Mouse (Mus musculus) embryo, embryonic 9.5 days (tissue): ENCODE data around the gene Dusp14.

Source experiments
- DNase-seq: peaks from one replicate; pipeline ENCODE4 v3.0.0-alpha.2; 2017; ENCODE audit errors: extremely low spot score

The Dusp14 gene

GRCm38 (mm10) chr11:84016147-84016809 lies 52.8 kb downstream of the Dusp14 start:
- no peak for DNase-seq

- DNase-seq: no peak
These were observed 56.0 kb downstream of the Dusp14 start for GRCm38 (mm10) chr11:84013105-84013504.

GRCm38 (mm10) chr11:84011576-84011975 lies 57.5 kb downstream of the Dusp14 start:
- DNase-seq: no peak

GRCm38 (mm10) chr11:84011050-84011449 lies 58.0 kb downstream of the Dusp14 start:
- peak; percentile 21 for DNase-seq

GRCm38 (mm10) chr11:84010411-84010810 lies 58.6 kb downstream of the Dusp14 start:
- DNase-seq: no peak

GRCm38 (mm10) chr11:84009001-84009400 lies 60.1 kb downstream of the Dusp14 start:
- DNase-seq: no peak

- no peak for DNase-seq
These were observed 65.1 kb downstream of the Dusp14 start for GRCm38 (mm10) chr11:84003986-84004385.

- no peak for DNase-seq
These were observed 67.8 kb downstream of the Dusp14 start for GRCm38 (mm10) chr11:84001257-84001656.

GRCm38 (mm10) chr11:83999411-83999915 lies 69.6 kb downstream of the Dusp14 start:
- no peak for DNase-seq

GRCm38 (mm10) chr11:83998993-83999392 lies 70.1 kb downstream of the Dusp14 start:
- no peak for DNase-seq
